Mouse (Mus musculus): ENCODE measurements around the gene Ctsd.

- TF ChIP-seq CTCF (IDR thresholded peaks at IDR 0.05; ENCODE audit: low read depth, low read length), result no peak
- TF ChIP-seq GATA1 (IDR thresholded peaks at IDR 0.05; ENCODE audit: borderline replicate concordance, low read length), result no peak
- TF ChIP-seq GATA2 (IDR thresholded peaks at IDR 0.05; ENCODE audit: borderline replicate concordance, low read depth, low read length), result no peak
- TF ChIP-seq TAL1 (conservative IDR thresholded peaks at IDR 0.05; ENCODE audit: low read depth, low read length), result no peak
- TF ChIP-seq POLR2AphosphoS5 (IDR thresholded peaks at IDR 0.05; ENCODE audit: insufficient replicate concordance, low read depth, low read length), result no peak
Measured at GRCm38 (mm10) chr7:142382567-142382966, 5.3 kb downstream of the Ctsd start, which contains the start of gene Gm49369.
